Mouse (Mus musculus) limb, embryonic 10.5 days (tissue): ENCODE measurements around the gene Vmn1r85. TPM values are rescaled to one million over a fixed set of nuclear protein-coding genes. Genes with fewer than 3 reads are reported as not detected.
A peak's percentile ranks its signal among the peaks of the same experiment; 100 is the strongest.
"Not testable (repeated sequence)": the region's sequence is repeated elsewhere in the genome, so short reads cannot be mapped to it uniquely, and the experiment has no call there.

Experiments
- DNase-seq: peaks from one replicate; pipeline ENCODE4 v3.0.0-alpha.2; 2017; ENCODE audit warnings: low spot score
- H3K27ac ChIP-seq: fragments of 300-500 bp; sonication (generic); 2 replicates; pipeline ENCODE4 v1.5.1; 2016; ENCODE audit warnings: mild to moderate bottlenecking
- H3K27me3 ChIP-seq: fragments of 300-500 bp; sonication (generic); 2 replicates; pipeline ENCODE4 v1.6.1; 2016; ENCODE audit warnings: low read depth, mild to moderate bottlenecking; ENCODE audit not compliant: poor library complexity, severe bottlenecking
- H3K36me3 ChIP-seq: fragments of 300-500 bp; sonication (generic); 2 replicates; pipeline ENCODE4 v1.6.1; 2016; ENCODE audit warnings: mild to moderate bottlenecking, moderate library complexity
- H3K4me1 ChIP-seq: fragments of 300-500 bp; sonication (generic); 2 replicates; pipeline ENCODE4 v1.6.1; 2016
- H3K4me3 ChIP-seq: fragments of 300-500 bp; sonication (generic); 2 replicates; pipeline ENCODE4 v1.5.1; 2016; ENCODE audit warnings: mild to moderate bottlenecking, moderate library complexity
- H3K9me3 ChIP-seq: fragments of 300-500 bp; sonication (generic); replicated peaks from 2 replicates; pipeline ENCODE4 v1.6.1; 2016; ENCODE audit warnings: mild to moderate bottlenecking
- WGBS: fragments of 180-500 bp; shearing (Covaris S2); methylation state at CpG from one replicate; pipeline ENCODE4 v1.1.7; 2016; 5-methylcytosine and 5-hydroxymethylcytosine counted together
- polyA plus RNA-seq: library from polyadenylated mRNA; unstranded; fragments of >200 nt; fragmentation: Nextera tagmentation; extraction: Ambion mirVana; gene quantifications from 2 replicates; pipeline ENCODE4 v1.2.1, GENCODE M21; 2016

The Vmn1r85 gene
- not detected in 2 replicates for polyA plus RNA-seq

GRCm38 (mm10) chr7:13095073-13095472 lies at the start of gene Vmn1r85:
Gene Vmn1r85, minus strand, starts transcription at chr7:13095173.
- WGBS, result 70% methylated on average over 3 of the region's 3 CpGs
- no peak for DNase-seq

DNA sequence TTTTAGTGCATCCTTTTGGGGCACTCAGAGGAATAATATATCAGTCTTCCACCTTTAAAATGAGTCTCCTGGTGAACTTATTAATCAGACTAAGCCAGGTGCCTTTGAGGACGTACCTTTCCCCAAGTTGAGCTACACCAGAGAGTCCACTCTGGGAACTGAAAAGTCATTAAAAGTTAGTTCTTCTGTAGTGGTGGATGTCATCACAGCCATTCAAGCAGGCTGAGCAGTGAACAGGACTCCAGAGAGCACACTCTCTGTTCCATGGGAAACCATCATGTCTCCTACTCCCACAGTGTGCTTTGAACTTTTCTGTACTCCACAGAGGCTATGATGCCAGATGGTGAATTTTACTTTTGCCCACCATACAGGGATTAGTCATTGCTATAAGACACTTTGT lies 45.1 kb upstream of the Vmn1r85 start, which contains the start of gene Vmn1r87:
Gene Vmn1r87 (minus strand): TSS at position 101 of the 400 bp plus-strand sequence.
- no peaks in the 10 kb centered on the region for H3K36me3 ChIP-seq
- no peak within 1 kb of the TSS for H3K27ac ChIP-seq
- WGBS, result 78% methylated on average over 1 of the region's 1 CpGs
- H3K4me1 ChIP-seq, result no peaks in the 10 kb centered on the region
- H3K4me3 ChIP-seq, result no peak within 1 kb of the TSS
- no peaks in the 10 kb centered on the region for H3K27me3 ChIP-seq
- no peaks in the 10 kb centered on the region for H3K9me3 ChIP-seq
- DNase-seq, result no peak

More at GRCm38 (mm10) chr7:13095073-13095472, at the start of gene Vmn1r85:
- Histone ChIP-seq H3K4me1 (no peaks in the 10 kb centered on the region), H3K4me3 (no peak within 1 kb of the TSS), H3K27me3 (no peaks in the 10 kb centered on the region), H3K9me3 (no peaks in the 10 kb centered on the region), H3K36me3 (no peaks in the 10 kb centered on the region), H3K27ac (no peak within 1 kb of the TSS)

DNA sequence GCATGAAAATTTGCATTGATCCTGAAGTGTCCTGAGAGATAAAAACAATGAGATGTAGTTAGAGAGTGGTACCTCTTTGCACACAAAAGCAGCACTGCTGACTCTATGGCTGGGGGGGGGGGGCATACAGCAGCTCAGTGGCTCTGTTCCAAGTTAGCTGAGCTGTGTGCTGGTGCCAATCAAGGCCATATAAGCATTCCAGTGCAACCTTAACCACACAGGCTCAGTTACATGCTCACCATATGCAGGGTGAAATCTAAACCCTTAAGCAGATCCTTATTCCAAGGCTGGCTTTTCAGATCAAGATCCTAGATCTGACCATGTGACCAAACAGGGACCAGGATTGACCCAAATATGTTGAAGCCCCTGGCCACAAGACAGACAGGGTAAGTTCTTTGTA lies 42.4 kb upstream of the Vmn1r85 start:
- Histone ChIP-seq H3K27ac (no peak overlapping the region), H3K36me3 (no peaks in the 10 kb centered on the region), H3K4me1 (no peaks in the 10 kb centered on the region), H3K9me3 (no peaks in the 10 kb centered on the region), H3K27me3 (no peaks in the 10 kb centered on the region), H3K4me3 (no peak overlapping the region)
- no peak for DNase-seq

DNA sequence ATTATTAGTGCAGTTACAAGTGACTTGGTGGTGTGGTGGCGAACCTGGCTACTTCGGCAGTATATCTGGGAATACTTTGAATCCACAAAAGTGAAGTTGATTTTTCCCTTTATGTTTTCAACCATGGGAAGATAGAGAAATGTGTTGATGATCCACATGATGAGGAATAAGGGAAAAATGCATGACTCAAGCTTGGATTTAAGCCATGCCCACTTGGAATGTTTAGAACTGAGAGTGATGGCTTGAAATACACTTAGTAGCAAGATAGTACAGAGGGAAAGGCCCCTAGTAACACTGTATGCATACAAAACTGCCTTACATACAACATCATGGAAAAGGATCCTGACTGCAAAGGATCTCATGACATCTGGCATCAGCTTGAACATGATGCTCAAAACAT lies 36.9 kb upstream of the Vmn1r85 start:
- H3K4me3 ChIP-seq, result no peak overlapping the region
- 93% methylated on average over 2 of the region's 2 CpGs for whole genome bisulfite sequencing
- H3K4me1 ChIP-seq, result no peaks in the 10 kb centered on the region
- no peak overlapping the region for H3K27ac ChIP-seq
- no peaks in the 10 kb centered on the region for H3K9me3 ChIP-seq
- H3K27me3 ChIP-seq, result no peaks in the 10 kb centered on the region
- H3K36me3 ChIP-seq, result no peaks in the 10 kb centered on the region
- no peak for DNase-seq

GRCm38 (mm10) chr7:13123554-13124153 lies 28.7 kb upstream of the Vmn1r85 start:
- H3K4me1 ChIP-seq, H3K36me3 ChIP-seq, H3K27me3 ChIP-seq, H3K27ac ChIP-seq, H3K9me3 ChIP-seq, DNase-seq: not testable (repeated sequence)
- under 1% methylated on average over 27 of the region's 34 CpGs for WGBS
- peak overlapping the region; percentile 33 for H3K4me3 ChIP-seq

GRCm38 (mm10) chr7:13119817-13120216 lies 24.8 kb upstream of the Vmn1r85 start, which contains the start of gene Vmn1r86:
Gene Vmn1r86, minus strand, starts transcription at chr7:13119917.
- H3K4me3 ChIP-seq, result no peak within 1 kb of the TSS
- H3K9me3 ChIP-seq, result no peaks in the 10 kb centered on the region
- H3K27me3 ChIP-seq, result no peaks in the 10 kb centered on the region
- DNase-seq, result no peak
- H3K27ac ChIP-seq, result no peak within 1 kb of the TSS
- no peaks in the 10 kb centered on the region for H3K4me1 ChIP-seq
- H3K36me3 ChIP-seq, result no peaks in the 10 kb centered on the region

- Histone ChIP-seq H3K4me3 (no peak overlapping the region), H3K9me3 (no peaks in the 10 kb centered on the region), H3K27ac (no peak overlapping the region), H3K36me3 (no peaks in the 10 kb centered on the region), H3K27me3 (no peaks in the 10 kb centered on the region), H3K4me1 (no peaks in the 10 kb centered on the region)
- DNase-seq, result no peak
- 63% methylated on average over 5 of the region's 5 CpGs for WGBS
Measured at GRCm38 (mm10) chr7:13072293-13072692, 22.7 kb downstream of the Vmn1r85 start.

- DNase-seq, result peak; percentile 20
- WGBS, result 49% methylated on average over 2 of the region's 2 CpGs
Measured at GRCm38 (mm10) chr7:13063399-13063798, 31.6 kb downstream of the Vmn1r85 start.

DNA sequence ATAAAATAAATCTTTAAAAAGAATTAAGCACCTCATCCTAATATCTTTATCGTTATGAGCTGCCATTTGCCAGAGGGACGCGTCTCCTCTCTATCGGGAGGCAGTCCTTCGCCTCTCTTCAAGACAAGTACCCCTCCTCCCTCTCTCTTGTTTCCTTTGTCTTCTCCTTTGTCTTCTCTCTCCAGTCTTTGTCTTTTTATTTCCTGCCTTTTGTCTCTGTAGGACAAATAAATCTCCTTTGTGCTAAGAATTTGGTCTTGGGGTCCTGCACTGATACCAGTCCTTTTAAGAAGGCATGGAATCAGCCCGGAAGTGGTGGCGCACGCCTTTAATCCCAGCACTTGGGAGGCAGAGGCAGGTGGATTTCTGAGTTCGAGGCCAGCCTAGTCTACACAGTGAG lies 35.4 kb downstream of the Vmn1r85 start:
- DNase-seq, result no peak
- Histone ChIP-seq H3K9me3 (no peaks in the 10 kb centered on the region), H3K27me3 (no peaks in the 10 kb centered on the region), H3K36me3 (no peaks in the 10 kb centered on the region), H3K27ac (no peak overlapping the region), H3K4me1 (peaks cover 3% of the 10 kb centered on the region; the same call in 1 of the 2 replicates), H3K4me3 (no peak overlapping the region)
- WGBS, result 90% methylated on average over 9 of the region's 9 CpGs

More at GRCm38 (mm10) chr7:13063399-13063798, 31.6 kb downstream of the Vmn1r85 start:
- not testable (repeated sequence) for H3K4me1 ChIP-seq, H3K27ac ChIP-seq, H3K36me3 ChIP-seq, H3K9me3 ChIP-seq, H3K27me3 ChIP-seq, H3K4me3 ChIP-seq

DNA sequence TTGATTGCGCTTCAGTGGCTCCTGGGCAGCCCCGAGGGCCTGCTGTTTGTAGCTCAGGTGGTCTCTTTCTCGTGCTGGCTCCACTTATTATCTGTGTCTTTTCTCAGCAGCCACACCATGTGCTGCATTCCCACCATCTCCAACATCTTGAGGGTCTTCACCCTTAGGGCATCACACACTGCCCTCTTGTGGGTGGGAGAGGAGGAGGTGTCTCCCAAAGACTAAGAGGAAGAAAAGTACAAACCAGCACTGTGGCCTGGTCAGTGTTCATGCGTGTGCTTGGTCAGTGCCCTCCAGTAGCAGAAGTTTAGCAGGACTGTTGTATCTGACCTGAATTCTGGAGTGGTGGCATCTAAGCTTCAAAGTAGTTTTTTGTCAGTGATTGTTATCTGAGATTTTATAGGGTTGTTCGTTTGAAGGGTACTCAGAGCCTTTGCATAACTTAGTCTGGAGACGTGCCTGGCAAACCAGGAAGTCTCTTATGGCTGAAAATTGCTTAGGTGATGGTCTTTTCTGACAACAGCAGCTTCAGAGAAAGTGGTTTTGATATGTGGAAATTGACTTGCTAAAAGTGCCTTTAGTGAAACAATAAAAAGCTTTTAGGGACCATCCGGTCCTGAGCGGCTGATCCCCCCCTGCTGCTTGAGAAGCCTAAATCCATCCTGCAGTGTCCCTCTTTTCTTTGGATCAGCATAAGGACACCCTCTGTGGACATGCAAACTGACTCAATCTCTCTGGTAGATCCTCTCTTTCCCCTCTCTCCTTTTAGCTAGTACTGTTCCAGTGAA lies 37.9 kb downstream of the Vmn1r85 start:
- H3K9me3 ChIP-seq, result no peaks in the 10 kb centered on the region; the same call in 1 of the 2 replicates
- no peak overlapping the region for H3K27ac ChIP-seq
- WGBS, result 66% methylated on average over 8 of the region's 8 CpGs
- H3K36me3 ChIP-seq, result no peaks in the 10 kb centered on the region
- H3K27me3 ChIP-seq, result no peaks in the 10 kb centered on the region
- H3K4me3 ChIP-seq, result no peak overlapping the region
- peaks cover 8% of the 10 kb centered on the region for H3K4me1 ChIP-seq
- DNase-seq, result no peak

GRCm38 (mm10) chr7:13054287-13055010 lies 40.5 kb downstream of the Vmn1r85 start, which contains the start of gene Mzf1:
Gene Mzf1, minus strand, starts transcription at chr7:13054764.
- H3K27me3 ChIP-seq, result no peaks in the 10 kb centered on the region
- no peaks in the 10 kb centered on the region; the same call in 1 of the 2 replicates for H3K9me3 ChIP-seq
- H3K4me1 ChIP-seq, result peaks cover 8% of the 10 kb centered on the region
- H3K27ac ChIP-seq, result peak within 1 kb of the TSS; percentile 93
- WGBS, result under 1% methylated on average over 41 of the region's 41 CpGs
- H3K4me3 ChIP-seq, result peak within 1 kb of the TSS; percentile 68
- DNase-seq, result peak; percentile 93
- H3K36me3 ChIP-seq, result no peaks in the 10 kb centered on the region

- no peaks in the 10 kb centered on the region for H3K27me3 ChIP-seq
- no peak for DNase-seq
- H3K27ac ChIP-seq, result peak overlapping the region; percentile 93
- no peaks in the 10 kb centered on the region for H3K36me3 ChIP-seq
- peak overlapping the region; percentile 68 for H3K4me3 ChIP-seq
- H3K4me1 ChIP-seq, result peaks cover 8% of the 10 kb centered on the region
- WGBS, result 2% methylated on average over 15 of the region's 15 CpGs
- no peaks in the 10 kb centered on the region; the same call in 1 of the 2 replicates for H3K9me3 ChIP-seq
Measured at GRCm38 (mm10) chr7:13053961-13054286, 41.0 kb downstream of the Vmn1r85 start.

DNA sequence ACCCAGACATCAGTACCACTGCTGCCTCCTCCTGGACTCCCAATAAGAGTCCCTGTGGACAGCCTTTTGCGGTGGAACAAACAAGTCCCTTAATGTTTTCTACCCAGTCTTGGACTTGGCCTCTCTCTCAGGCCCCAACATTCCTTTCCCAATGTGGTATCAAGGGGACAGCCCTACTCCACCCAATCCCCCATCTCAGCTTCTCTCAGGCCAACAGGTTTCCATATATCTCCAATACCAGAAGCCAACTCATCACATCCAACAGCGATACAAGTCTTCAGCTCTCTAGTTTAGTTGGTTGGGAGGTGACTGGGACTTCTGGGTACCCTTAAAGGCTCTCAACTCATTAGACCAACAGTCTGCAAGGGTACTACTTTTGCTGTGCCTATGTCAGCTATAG lies 41.5 kb downstream of the Vmn1r85 start:
- WGBS, result 91% methylated on average over 2 of the region's 2 CpGs
- no peaks in the 10 kb centered on the region for H3K36me3 ChIP-seq
- H3K4me1 ChIP-seq, result peaks cover 8% of the 10 kb centered on the region
- peak overlapping the region; percentile 93; the same call in 1 of the 2 replicates for H3K27ac ChIP-seq
- H3K4me3 ChIP-seq, result peak overlapping the region; percentile 68
- H3K27me3 ChIP-seq, result no peaks in the 10 kb centered on the region
- no peak for DNase-seq
- H3K9me3 ChIP-seq, result no peaks in the 10 kb centered on the region; the same call in 1 of the 2 replicates
